Mouse (Mus musculus): ENCODE data around the gene Olfr832.
"Not testable (repeated sequence)": the region's sequence is repeated elsewhere in the genome, so short reads cannot be mapped to it uniquely, and the experiment has no call there.

DNA sequence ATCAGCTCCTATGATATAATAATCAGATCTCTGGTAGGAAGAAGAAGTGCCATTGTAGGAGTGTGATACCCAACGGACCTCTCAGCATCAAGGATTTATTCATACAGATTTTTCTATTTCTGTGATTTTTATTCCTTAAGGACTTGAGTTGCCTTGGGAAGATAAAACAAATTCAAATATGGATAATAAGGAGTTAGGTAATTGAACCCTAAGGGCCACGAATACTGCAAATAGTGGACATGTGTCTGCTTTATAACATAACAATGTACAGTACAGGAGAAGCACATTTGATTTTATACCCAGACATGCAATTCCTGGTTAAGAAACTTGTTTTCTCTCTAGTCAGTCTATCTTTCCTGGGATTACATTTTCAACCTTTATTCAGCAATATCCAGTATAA lies at the start of gene Olfr832:
- TF ChIP-seq POLR2A, CTCF (IDR thresholded peaks at IDR 0.05; ENCODE audit: insufficient read depth, low read depth, low read length): not testable (repeated sequence)

All from olfactory bulb, adult 2 months (tissue).